Mouse (Mus musculus) liver, embryonic 14.5 days (tissue): ENCODE measurements around the gene Ndufb7.

Experiments used
- CTCF ChIP-seq: IDR thresholded peaks from 2 replicates; pipeline ENCODE4 v1.5.1; 2016; ENCODE audit warnings: antibody characterized with exemption, low read depth, control low read depth
- EP300 ChIP-seq: IDR thresholded peaks from 2 replicates; pipeline ENCODE4 v1.6.1; 2016; ENCODE audit warnings: antibody characterized with exemption, low read depth

GRCm38 (mm10) chr8:83617111-83617510 lies 50.6 kb downstream of the Ndufb7 start:
- no peak for TF ChIP-seq CTCF
- TF ChIP-seq EP300 = no peak
